Mouse (Mus musculus) frontal cortex, adult (tissue): Measurements from ENCODE around the gene Gdpd3.

ENCODE experiments used
- ATAC-seq: cut with Nextera tagmentation; 2 replicates; pipeline ENCODE4 v1.9.2; 2017; ENCODE audit warnings: mild to moderate bottlenecking, moderate library complexity, mixed read lengths; ENCODE audit not compliant: low TSS enrichment

Gene Gdpd3

DNA sequence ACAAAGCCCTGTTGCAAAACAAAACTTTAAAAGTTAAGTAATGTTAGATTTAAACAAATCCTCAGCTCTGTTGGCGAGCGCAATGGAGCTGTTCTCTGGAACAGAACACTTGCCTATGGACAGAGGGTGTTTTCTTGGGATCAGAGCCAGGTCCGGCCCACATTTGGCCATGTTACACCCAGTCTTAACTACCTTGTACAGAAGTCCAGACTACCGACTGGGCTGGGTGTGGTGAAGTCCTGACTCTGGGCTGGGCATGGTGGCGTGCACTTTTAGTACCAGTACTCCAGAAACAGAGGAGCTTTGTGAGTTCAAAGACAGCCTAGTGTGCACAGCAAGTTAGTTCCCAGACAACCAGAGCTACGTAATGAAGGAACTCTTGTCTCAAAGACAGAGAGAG is 40.8 kb downstream of the Gdpd3 start:
- ATAC-seq: no peak

DNA sequence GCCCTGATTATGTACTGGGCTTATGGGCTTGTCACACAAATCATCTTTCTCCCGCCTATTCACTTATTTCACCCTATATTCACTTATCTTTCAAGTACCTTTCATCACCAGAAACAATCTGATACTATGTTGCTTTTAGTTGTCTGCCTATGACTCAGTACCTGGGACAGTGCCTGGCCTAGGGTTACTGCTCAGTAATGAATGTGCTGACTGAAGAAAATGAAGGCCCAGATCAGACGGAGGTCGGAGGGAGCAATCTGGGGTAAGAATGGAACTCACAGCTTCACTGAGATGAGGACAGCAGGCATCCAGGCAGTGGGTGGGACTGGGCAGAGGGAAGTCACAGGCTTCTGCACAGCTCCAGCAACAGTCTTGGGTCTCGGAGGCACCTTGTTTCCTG is 41.3 kb downstream of the Gdpd3 start:
- no peak for ATAC-seq

DNA sequence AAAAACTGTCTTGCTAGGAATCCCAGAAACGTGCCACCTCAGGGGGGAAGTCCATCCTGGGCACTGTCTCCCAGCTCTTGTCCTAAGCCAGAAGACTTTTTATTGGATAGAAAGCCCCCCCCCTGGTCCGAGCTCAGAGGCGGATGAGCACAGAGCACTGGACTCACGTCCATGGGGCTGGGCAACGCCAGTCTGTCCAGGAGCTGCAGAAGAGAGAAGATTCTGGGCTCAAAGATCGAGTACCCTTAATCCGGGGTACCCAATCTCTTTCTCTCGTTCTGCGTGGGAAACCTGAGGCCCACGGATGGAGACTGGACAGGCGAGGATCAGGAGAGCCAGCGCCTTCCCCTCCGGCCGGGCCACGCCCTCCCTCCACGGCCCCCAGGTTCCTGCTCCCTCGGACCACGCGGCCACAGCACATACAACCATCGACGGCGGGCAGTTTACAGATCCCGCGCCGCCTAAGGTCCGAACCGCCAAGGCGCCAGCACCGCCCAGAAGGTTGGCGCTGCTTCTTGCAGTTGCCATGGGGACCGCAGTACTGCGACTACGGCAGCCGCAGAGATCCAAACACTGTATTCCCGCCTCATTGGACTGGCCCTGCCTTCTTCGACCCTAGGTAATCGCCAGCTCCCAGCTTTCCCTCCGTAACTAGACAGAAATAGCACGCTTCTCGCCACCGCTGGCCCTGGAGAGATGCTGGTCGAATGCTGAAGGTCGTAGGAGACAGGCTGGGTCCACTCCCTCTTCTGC is 42.7 kb downstream of the Gdpd3 start:
- ATAC-seq: peak; percentile 89

DNA sequence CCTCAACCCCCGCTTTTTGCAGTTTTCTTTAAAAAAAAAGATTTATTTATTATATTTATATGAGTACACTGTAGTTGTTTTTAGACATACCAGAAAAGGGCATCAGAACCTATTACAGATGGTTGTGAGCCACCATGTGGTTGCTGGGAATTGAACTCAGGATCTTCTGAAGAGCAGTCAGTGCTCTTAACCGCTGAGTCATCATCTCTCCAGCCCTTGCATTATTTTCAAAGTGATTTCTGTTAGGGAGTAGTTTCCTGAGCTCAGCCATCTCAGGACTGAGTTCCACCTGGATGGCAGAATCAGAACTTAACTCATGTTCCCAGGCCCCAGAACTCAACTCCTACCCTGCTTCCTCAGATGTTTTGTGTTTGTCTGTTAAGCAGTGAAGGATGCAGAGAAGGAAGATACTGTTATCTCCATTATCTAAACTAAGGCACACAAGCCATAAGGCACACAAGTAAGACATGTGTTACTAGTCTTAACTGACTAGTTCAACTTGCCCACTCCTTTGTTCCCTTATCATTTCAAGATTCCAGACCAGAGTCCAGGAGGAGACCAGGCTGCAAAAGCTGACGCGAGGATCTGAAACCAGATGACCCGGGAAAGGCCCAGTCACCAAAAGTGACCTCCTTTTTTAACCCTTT is 43.7 kb downstream of the Gdpd3 start:
- no peak for ATAC-seq

DNA sequence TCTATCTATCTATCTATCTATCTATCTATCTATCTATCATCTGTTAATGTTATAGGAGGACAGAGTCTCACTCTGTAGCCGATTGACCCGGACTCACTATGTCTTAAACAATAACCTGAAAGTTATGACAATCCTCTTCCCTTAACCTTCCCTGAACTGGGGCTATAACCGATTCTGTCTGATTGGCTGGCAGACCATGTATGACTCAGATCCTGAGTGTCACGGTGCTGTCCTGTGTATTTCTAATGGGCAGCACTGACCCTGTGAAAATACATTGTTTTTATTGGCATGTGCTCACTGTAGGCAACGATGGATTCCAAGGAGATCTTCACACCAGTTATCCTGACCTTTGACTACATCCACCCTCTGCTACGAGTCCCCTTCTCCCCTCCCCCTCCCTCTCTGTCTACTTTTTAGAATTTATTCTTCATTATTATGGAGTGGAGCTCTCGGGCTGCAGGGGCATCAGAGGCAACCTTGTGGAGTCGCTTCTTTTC is 49.6 kb downstream of the Gdpd3 start:
- no peak for ATAC-seq

DNA sequence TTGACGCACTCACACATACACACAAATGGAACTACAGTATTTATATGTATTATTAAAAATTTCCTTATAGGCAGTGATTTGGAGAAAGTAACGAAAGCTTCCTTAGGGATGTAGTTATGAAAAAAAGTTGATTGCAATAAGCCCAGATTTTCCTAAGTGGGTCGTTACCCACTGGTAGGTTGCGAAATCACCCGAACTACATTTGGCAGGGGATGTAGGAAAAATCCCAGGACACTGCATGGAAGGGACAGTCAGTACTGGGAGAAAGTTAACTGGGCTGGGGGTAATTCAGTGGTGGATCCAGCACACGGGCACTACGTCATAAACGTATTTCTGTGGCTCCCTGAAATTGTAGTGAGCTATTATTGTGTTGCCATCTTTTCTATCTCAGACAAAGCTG is 50.4 kb downstream of the Gdpd3 start:
- no peak for ATAC-seq

DNA sequence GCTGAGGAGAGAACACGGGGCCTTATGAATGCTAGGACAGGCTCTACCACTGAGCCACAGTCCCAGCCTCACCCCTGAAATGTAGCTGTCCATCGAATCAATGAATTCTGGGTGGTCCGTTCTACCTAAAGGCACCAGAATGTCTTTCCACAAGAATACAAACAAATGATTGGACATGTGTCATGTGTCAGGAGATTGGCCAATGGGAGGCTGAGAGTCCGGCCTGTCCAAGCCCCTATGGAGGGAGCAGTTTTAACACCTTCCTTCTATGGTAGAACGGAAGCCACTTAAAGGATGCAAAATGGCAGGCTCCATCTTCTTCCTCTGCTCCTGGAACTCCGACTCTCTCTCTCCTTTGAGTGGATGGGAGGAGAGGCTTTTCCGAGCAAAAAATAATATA is 51.5 kb downstream of the Gdpd3 start:
- ATAC-seq: no peak

DNA sequence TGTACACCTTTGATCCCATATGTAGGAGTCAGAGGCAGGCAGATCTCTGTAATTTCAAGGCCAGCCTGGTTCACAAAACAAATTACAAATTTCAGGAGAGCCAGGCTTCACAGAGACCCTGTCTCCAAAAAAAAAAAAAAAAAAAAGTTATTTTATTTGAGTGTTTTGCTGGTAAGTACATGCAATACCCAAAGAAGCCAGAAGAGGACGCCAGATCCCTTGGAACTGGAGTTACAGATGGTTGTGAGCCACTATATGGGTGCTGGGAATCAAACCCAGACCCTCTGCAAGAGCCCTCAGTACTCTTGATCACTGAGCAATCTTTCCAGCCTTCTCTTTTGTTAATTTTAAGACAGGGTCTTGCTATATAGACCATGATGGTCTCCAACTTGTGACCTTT is 52.7 kb downstream of the Gdpd3 start:
- ATAC-seq: no peak

DNA sequence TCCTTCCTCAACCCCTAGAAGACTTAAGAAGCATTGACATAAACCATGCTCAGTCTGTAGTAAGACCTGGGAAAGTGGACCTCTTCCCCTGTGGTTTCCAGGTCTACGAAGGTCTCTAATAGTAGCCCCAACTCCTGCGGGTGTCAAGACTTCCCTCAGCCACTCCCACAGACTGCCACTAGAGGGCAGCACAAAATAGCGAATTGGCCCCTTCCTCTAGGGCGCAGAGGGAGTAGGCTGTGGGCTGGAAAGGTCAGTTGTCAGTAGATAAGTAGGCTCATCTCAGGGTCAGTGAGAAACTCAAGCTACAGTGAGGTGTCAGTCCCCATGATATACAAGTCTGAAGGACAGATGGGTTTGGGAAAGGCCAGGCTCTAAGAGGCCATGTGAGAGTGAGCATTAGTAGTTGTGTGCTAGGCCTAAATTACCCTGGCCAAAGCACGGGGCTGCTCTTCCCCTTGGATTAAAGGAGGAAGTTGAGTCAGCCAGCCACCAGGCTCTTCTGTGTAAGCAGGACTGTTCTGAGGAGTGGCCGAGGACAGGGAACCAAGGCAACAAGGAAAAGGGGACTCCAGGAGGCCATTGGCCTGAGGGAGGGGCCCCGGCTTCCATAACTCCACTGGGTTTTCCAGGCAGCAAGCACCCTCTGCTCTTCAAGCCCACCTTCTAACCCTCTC is 55.8 kb downstream of the Gdpd3 start:
- ATAC-seq: peak; percentile 39; the same call in 1 of the 2 replicates

DNA sequence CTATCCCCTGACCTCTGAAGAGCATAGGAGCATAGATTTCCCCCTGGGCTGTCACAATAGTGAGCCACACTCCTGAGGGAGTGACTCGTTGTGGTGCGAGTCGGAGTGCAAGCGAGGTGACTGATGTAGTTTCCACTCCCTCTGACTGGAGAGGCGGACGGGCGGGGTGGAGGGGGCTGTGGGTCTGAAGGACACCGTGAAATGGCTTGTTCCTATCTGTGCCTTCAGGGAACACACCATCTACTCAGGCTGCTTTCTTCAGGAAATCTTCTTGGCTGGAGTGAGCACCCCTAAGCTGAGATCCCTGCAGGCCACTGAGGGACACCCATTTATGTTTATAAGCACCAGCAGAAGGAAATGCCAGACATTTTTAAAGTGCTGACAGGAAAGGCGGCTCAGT is 56.6 kb downstream of the Gdpd3 start:
- peak; percentile 52; the same call in 1 of the 2 replicates for ATAC-seq

DNA sequence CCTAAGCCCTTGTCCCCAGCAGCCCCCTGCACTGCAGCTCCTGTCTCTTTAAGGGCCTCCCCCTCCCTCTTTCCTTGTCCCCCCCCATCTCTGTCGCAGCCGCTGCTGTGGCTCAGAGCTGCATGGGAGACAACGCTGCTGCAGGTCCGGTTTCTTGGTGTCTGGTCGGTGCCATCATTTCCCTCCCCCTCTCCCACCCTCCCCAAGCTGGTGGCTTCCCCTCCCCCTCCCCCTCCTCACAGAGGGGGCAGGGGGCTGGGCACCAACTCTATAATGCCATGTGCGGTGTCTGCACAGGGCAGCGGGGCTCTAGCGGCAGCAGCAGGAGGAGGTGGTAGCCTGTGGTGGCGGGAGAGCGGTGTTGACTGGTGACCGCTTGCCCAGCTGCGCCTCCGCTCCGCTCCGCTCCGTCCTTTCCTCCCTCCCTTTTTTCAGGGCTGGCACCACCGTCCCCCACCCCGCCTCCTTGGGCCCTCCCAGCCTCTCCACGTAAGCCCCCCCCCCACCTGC is 57.1 kb downstream of the Gdpd3 start:
- ATAC-seq: peak; percentile 20; the same call in 1 of the 2 replicates

DNA sequence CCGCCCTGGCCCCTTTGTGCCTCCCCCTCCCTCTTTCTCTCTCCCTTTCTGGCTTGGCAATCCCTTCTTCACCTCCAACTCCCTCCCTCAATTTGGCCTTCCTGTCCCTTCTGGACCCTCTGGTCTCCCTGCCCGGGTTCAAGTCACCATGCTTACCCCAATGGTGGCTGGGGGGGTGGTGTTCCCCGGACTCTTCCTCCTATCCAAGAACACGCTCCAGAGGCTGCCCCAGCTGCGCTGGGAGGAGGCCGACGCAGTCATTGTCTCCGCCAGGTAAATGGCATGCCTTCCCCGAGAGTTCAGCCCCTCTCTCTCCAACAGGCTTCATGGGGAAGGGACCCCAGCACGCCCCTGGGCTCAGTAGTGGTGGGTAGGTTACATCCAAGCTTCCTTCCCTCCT is 57.8 kb downstream of the Gdpd3 start:
- ATAC-seq: no peak
